Mouse (Mus musculus) c-Kit-positive CD71-positive TER-119-negative erythroid progenitor cells, embryonic 14.5 days (primary cell): ENCODE measurements around the gene Syt12.
A peak's percentile ranks its signal among the peaks of the same experiment; 100 is the strongest.

ENCODE experiments used
- DNase-seq: peaks from one replicate; pipeline ENCODE4 v3.0.0-alpha.2; 2013; ENCODE audit warnings: low read depth

Gene Syt12

DNA sequence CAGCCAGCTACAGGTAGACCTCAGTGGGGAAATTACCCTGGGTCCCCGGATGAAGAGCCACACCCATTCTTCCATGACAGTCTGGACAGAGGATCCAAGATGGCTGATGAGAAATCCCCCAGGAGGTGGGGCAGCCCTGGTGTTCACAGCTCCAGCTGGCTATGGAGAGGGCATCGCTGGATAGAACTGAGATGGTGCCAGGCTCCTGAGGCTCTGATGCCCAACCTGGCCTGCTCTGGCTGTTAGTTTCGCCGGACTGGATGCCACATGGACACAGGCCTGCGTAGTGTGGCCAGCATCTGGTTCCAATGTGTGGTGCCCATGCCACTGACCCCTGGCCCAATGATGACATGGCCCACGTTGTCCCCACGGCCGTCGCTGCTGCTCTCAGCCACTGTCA lies 29.8 kb downstream of the Syt12 start:
- DNase-seq, result no peak

DNA sequence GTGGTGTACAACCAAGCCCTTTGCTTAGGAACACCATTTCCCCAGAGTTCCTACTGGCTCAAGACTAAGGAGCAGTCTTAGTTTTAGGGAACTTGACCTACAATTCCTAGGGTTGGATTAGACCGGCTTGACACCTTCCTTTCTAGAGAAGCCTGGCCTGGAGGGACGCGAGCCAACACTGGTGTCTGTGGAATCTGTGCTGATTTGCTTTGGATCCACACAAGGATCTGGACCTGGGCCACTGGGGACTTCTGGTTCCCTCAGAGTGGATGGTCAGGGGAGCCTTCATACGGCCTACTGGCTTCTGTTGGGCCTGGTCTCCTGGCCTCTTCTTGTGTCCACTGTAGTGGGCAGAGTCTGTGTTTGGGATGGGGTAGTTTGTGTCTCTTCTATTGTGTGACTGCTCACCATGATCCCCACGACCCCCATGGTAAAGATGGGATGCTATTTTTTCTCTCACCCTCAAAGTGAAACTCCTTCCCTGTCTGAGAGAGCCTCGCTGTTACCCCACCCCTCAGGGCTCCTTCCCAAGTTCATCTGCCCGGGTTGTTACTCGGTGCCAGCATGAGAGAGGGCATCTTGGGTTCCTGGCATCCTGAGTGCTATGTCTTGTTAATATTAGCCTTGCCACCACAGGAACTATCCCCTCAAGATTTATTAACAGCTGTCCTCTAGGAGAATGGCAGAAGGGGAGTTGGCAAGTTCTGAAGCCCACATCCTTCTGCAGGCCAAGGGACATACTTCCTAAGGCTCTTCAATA lies 30.4 kb downstream of the Syt12 start:
- no peak for DNase-seq

DNA sequence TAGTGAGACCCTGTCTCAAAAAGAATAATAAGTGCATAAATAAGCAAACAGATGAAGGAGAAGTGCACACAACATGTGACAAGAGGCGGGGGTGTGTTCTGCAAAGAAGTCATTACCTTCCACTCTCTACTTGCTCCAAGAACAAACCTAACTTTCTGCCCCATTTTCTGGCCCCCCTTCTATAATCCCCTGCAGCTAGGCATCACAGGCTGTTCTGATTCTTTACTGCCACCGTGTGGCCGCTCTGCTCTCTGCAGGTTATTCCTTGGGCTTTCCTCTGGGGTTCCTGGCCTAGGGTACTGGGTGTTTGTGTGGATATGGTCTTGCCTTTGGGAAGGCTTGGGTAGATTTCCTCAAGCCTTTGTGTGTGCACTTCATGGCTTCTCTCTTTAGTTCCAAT lies 34.8 kb downstream of the Syt12 start:
- DNase-seq, result peak; percentile 40

DNA sequence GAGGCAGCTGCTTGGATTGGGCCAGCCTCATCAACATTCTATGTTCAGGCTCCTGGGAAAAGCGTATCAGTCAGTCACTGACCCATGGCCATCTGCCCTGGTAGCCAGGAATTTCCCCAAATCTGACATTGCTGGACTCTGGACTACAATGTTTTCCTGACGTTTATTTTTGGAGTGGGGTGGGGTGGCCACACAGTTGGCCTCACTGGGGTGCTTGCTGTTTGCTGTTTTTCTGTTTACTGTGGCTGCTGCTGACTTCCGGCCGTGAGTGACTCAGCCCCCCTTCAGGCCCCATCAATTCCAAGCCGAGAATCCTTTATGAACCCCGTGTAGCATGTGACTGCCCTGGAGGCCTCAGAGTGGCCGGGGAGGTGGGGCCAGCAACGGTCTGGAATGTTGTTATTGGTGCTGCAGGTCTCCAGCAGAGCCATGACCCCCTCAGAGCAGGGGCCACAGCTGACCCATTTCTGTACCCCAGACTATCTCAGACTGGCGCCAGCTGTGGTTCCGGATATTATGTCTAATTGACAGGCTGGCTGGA lies 35.6 kb downstream of the Syt12 start:
- no peak for DNase-seq

GRCm38 (mm10) chr19:4441090-4441591 lies 36.1 kb downstream of the Syt12 start:
- peak; percentile 50 for DNase-seq

DNA sequence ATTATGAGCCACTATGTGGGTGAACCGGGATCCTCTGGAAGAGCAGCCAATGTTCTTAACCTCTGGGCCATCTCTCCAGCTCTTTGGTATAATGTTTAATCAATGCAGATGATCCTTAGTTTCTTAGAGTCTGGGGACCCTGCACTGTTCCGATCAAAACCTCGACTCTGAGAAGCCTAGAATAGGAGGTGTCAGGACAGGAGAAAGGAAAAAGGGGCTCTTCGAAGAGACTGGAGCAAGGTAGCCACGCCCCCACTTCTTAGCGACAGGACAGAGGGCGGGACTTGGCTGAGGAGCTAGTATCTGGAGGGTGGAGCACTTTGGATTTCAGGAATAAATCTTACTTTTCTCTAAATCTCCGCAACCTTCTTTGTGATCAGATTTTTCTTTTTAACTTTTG lies 37.0 kb downstream of the Syt12 start:
- no peak for DNase-seq

- DNase-seq, result no peak
Observed at GRCm38 (mm10) chr19:4439161-4439801, 38.0 kb downstream of the Syt12 start, which contains the start of gene Rhod. Gene Rhod, minus strand, starts transcription at chr19:4439432.

DNA sequence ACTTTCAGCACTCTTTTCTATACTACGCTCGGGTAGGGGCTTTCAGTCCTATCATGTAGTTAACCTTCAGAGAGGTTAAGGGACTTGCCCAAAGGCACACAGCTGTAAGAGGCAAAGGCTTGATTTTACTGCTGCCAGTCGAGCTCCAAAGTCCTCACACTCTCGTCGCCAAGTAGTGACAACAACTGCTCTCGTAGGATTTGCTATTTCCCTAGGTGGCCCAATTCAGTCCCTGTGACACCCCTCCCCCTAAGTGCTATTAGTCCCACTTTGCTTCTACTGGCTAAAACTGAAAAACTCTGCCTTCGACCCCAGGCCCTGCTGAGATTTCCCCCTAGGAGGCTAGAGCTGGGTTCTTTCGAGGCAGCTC lies 38.5 kb downstream of the Syt12 start:
- no peak for DNase-seq

DNA sequence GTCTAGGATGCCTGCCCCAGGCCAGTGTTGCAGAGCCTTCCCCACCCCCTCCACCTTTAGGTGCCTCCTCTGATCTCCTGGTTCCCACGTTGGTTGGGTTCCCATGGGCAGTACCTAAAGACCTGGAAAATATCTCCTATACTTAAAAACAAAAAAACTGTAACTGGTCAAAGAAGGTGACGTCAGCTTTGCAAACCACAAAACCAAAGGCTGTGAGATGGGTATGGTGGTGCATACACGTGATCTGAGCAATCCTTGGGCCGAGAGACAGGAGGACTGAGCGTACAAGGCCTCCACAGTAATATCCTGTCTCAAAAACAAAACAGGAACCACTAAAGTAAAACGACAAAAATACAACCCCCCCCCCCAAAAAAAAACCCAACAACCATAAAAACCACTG lies 39.4 kb downstream of the Syt12 start:
- no peak for DNase-seq

DNA sequence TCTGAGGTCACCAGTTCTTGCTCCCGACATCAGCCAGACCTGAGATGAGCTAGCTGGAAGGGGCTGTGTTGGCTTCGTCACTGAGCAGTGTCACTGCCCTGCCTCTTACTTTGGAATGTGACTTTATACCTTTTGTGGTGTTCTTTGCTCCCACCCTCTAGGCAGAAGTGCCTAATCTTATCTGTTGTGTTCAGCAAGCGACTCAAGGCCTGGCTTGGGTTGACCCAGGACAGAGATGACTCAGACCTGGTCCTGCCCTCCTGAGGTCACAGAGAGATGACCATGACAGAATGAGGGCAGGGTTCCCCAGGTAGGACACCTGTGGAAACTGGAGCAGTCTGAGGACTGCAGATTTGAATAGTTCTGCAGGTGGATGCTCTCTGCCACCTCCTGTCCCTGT lies 41.0 kb downstream of the Syt12 start:
- DNase-seq, result no peak

DNA sequence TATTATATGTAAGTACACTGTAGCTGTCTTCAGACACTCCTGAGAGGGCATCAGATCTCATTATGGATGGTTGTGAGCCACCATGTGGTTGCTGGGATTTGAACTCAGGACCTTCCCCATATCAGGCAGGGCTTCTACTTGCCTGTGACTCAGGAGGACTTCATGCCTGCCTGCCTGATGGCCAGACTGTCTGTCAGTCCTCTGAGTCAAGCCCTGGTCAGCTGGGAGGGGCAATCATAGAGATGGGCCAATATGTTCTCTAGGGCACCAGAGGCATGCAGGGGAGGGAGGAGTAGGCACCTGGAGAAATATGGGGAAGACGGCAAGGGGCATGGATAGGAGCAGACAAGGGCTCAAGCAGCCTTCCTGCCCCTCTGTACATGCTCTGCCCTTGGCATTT lies 42.2 kb downstream of the Syt12 start:
- DNase-seq, result no peak

- DNase-seq, result no peak
Observed at GRCm38 (mm10) chr19:4433756-4434155, 43.5 kb downstream of the Syt12 start.

DNA sequence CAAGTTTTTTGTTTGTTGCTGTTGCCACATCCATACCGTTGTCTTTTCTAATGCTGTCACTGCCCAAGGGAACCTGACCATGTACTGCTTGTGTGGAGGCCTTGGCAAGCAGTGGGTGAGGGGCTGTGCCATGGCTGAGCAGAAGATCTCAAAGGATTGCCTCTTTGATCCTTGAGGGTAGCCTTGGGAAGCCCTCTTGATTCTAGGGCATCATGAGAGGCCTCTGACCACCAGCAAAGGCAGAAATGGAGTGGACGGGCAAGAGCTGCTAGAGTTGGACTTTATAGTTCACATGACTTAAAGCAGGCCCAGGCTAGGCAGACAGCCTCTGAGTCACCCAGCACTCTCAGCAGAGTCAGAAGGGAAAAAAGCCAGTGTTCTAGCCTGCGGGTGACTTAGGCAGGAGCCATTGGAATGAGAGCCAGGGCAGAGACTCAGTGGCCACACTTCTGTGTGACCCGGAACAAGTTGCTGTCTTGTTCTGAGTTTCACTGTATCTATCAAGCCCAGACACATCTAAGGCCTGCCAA lies 47.1 kb downstream of the Syt12 start:
- DNase-seq, result no peak

DNA sequence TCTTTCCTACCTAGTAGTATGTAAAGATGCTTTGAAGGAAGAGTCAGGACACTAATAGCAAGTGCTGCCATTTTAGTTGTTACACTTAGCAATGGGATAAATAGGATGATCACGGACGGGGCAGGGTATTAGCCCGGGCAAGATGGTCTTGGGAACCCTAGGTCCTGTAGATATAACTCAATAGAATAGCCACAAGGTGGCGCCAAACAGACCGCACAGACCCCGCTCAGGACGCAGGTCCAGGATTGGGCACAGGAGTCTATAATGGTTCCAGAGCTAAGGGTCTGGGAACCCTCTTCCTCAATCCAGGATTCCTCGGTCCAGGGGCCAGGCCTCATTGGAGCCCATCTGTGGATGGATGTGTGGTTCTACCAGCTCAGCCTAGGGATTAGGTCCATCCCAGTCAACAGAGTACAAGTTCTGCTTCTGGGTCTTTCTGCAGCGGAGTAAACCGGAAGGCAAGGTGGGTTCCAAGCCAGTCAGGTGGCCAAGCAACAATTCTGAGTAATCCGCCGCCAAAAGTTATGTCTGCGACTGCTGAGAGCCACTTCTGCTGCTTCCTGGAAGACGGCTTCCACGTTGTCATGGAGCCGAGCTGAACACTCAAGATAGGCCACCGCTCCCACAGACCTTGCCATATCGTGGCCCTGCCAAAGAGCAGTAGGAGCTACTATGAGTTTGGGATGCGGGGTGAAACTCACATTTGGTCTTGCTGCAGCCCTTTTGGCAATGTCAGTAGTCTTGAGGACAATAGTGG lies 51.5 kb downstream of the Syt12 start:
- DNase-seq, result peak; percentile 31

- no peak for DNase-seq
Observed at GRCm38 (mm10) chr19:4423021-4423420, 54.2 kb downstream of the Syt12 start.

DNA sequence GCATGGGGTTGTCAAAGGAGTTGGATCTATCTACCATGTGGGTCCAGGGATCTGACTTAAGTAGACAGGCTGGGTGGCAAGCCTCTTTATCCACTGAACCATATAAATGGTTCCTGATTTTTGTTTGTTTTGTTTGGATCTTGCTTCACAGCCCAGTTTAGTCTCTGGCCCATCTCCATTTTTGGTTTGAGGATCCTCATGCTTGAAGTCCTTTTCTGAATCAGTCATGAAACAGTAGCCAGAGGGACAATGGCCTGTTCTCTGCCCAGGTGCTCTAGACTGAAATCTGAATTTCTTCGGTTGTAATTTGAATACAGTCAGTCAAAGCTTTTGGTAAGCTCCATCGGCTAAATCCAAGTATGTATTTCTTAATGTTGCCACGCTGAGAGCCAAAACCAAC lies 54.7 kb downstream of the Syt12 start:
- no peak for DNase-seq

GRCm38 (mm10) chr19:4420153-4420910 lies 56.9 kb downstream of the Syt12 start:
- DNase-seq, result no peak

- no peak for DNase-seq
Observed at GRCm38 (mm10) chr19:4419711-4420110, 57.5 kb downstream of the Syt12 start.

- DNase-seq, result no peak
Observed at GRCm38 (mm10) chr19:4417713-4418112, 59.5 kb downstream of the Syt12 start.

GRCm38 (mm10) chr19:4417183-4417582 lies 60.1 kb downstream of the Syt12 start:
- no peak for DNase-seq

- no peak for DNase-seq
Observed at GRCm38 (mm10) chr19:4414631-4415030, 62.6 kb downstream of the Syt12 start.

GRCm38 (mm10) chr19:4409062-4409461 lies 68.2 kb downstream of the Syt12 start:
- DNase-seq, result no peak
